Mouse (Mus musculus): ENCODE results near the gene Letmd1.
"Not testable (repeated sequence)": the region's sequence is repeated elsewhere in the genome, so short reads cannot be mapped to it uniquely, and the experiment has no call there.

Gene Letmd1

GRCm38 (mm10) chr15:100452486-100452885, 16.3 kb upstream of the Letmd1 start:
- no peak for DNase-seq

- no peak for DNase-seq
Measured at GRCm38 (mm10) chr15:100456356-100456991, 12.3 kb upstream of the Letmd1 start.

GRCm38 (mm10) chr15:100457340-100457739, 11.5 kb upstream of the Letmd1 start:
- DNase-seq, result peak; percentile 73 to 74

DNA sequence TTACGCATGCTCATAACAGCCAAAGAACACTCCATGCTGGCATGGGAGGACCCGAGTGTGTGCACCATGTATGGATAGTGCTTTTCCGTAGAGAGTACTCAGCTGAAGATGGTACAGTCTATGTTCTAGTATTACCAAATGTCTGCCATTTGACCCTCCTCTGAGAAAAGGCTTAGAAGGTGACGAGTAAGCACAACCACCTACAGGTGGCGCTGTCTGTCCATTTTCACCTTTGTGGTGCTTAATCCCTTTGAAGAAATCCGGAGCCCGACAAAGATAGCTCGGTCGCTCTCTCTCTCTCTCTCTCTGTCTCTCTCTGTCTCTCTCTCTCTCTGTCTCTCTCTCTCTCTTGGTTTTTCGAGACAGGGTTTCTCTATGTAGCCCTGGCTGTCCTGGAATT, 10.8 kb upstream of the Letmd1 start:
- peak; percentile 60 to 61 for DNase-seq

DNA sequence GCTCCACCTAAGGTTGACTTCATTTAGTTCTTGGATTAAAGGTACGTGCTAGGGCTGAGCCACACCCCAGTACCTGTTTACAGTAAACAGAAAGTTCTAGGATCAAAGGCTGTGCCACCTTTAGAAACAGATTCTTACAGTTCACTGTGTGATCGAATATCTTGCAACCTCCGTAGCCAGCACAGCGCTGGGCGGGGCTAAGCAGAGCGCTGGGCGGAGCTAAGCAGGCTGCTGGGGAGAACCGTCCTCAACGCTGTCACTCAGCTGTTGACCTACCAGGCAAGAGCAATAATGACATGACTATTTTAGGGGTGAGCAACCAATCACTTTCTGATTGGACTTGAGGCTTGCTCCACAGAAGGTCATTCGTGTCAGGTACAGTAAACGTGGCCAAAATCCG, 7.9 kb upstream of the Letmd1 start:
- DNase-seq, result peak; percentile 53 to 67

DNA sequence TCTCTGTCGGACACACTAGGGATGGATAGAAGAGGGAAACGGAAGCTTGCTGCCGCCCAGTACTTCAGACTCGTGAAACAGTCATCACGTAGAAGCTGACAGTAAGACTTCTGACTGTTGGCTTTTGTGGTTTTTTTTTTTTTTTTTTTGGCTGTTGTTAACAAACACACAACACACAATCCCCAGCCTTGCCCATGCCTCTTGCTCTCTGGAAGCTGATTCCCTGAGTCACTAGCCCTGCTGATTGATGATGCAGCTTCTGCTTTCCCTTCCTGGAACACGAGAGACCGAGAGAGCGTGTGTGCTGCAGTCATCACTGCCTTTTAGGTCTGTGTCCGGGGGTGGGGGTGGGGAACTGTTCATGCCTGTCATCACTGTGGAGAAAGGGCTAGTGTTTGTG, 7.2 kb upstream of the Letmd1 start:
- no peak for DNase-seq

DNA sequence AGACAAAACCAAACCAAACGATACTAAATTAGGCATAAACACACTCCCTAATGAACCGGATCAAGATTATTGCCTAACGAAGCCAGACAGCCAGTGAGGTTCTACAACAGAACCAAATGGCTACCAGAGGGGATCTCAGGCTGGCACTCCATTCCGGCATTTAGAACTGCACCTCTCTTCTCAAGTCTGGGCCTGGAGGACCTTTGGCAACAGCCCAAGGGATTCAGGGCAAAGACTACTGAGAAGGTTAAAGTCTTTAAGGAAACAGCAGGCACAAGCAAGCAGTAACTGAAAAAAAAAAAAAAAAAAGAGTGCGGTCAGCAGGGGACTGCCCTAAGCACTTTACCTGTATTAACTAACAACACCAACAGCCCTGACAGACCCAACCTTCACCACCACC, 6.7 kb upstream of the Letmd1 start:
- no peak for DNase-seq

DNA sequence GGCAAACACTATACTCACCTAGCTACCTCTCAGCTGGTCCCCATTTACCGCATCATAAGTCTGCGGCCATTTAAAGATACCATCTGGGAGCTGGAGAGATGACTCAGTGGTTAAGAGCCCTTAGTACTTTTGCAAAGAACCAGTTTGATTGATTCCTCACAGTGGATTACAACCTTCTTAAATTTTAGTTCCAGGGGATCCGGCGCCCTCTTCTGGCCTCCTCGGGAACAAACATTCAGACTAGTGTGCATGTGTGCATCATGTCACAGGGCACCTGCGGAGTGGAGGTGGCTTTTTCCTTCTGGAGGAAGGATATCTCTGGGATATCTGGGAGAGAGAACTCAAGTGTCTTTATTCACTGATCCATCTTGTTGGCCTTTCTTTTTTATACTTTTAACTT, 5.1 kb upstream of the Letmd1 start:
- DNase-seq, result peak; percentile 66 to 73

GRCm38 (mm10) chr15:100465432-100465831, 3.4 kb upstream of the Letmd1 start:
- no peak for DNase-seq

DNA sequence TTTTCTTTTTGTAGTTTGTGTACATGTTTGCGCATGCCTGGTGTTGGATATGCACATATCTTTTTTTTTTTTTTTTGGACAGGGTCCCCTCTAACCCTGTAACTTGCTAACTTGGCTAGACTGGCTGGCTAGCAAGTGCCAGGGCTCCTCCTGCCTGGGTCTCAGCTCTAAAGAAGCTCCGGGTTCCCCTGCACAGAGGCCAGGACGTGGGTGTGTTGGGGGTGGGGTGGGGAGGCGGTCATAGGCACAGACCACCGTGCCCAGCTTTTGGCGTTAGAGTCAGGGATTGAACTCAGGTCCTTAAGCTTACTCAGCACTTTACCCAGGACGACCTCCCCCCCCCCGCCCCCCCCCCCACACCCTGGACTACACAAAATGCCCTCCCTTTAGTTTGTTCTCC, 1.1 kb upstream of the Letmd1 start:
- DNase-seq, result no peak

- no peak for DNase-seq
Measured at GRCm38 (mm10) chr15:100469189-100469545, 344 bp downstream of the Letmd1 start.

DNA sequence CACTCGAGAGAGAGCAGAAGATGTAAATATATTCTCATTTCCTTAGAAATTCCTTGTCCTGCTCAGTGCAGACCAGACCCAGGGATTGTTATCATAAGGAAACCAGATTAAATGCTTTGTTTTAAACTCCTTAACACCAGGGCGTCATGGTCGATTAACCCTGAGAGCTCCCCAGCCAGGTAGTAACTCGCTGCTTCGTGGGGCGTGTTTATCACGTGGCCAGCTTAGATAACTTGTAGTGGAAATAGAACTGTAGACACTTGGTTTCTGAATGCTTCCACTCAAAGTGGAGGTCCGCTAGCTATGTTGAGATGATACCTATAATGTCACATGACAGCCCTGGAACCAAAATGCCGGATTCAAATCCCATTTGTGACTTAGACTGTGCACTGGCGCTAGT, 1.2 kb downstream of the Letmd1 start:
- no peak for DNase-seq

GRCm38 (mm10) chr15:100473926-100474503, 5.2 kb downstream of the Letmd1 start:
- no peak for DNase-seq

GRCm38 (mm10) chr15:100478351-100478750, 9.5 kb downstream of the Letmd1 start:
- DNase-seq, result no peak

GRCm38 (mm10) chr15:100478925-100479324, 10.1 kb downstream of the Letmd1 start:
- DNase-seq, result no peak

DNA sequence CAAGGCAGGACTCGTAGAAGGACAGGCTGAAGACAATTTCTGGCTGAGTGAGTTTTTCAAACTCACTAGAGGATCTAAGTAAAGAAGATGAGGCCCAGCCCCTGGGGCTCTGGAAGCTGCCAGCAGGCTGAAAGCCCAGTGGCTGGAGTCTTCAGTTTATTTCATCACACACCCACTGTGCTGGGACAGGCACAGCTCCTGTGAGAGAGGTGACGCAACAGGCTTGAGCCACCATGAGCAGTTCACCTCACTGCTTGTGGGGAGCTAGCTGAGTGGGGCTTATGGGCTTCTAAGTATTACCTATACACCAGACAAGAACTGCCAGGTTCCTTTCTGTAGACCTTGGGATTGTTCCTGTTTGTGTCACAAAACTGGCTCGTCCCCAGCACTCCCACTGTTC, 16.8 kb downstream of the Letmd1 start:
- DNase-seq, result no peak

DNA sequence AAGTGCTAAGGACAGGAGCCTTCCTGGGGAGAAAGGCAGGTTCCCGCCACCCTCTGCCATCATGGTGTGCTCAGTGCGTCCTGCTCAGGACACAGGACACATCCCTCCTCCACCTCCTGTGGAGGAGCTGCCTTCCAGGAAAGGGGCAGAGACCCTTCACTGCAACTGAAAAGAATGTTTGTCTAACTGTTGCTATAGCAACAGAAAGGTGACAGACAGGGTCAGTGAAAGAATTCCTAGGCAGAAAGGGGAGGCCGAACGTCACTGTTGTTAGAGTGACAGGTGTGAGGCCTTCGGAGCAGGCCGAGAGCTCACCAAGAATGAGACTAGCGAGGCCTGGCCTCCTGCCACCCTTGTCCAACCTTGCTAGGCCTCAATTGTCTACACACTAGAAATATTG, 17.6 kb downstream of the Letmd1 start:
- DNase-seq, result no peak

DNA sequence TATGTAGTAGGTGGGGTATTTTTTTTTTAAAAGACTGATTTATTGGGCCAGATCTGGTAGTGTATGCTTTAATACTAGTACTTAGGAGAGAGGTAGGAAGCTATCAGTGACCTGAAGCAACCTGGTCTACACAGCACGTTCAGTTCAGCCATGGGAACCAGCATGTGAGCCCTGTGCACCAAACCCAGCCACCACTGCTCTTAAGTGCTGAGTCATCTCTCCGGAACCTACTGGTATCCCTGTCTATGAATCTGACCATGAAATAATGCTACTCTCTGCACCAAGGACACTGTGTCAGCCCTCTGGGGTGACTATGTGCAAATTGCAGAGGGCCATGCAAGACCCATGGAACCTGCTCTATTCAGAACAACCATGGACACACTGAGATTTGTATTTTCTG, 18.2 kb downstream of the Letmd1 start:
- DNase-seq, result no peak

DNA sequence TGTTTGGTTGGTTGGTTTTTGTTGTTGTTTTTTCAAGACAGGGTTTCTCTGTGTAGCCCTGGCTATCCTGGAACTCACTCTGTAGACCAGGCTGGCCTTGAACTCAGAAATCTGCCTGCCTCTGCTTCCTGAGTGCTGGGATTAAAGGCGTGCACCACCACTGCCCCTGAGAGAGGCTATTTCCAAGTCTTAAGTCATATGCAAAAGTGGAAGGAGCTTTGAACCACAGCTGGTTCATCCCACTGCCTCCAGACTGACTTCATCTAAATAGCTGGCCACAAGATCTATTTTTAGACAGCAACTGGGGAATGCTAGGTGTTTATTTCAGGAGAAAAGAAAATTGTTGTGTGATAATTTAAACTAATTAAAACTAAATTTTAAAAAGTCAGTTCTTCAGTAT, 19.5 kb downstream of the Letmd1 start:
- not testable (repeated sequence) for DNase-seq

DNA sequence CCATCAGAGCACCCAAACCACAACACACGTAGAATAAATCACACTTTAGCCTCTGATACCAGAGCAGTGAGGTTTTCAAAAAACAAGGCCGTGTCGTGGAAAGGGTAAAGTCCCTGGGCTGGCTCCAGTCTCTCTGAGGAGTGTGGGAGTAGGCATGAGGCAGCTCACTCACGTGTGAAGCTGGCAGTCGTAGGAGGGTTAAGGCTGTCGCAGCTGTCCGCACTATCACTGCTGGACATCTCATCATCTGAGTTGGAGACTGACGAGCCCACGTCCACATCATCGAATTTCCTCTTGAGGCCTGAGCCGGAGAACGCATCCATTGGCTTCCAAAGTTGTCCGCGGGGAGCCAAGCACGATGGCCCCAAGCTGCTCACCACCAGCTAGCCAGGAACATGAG, 20.4 kb downstream of the Letmd1 start:
- DNase-seq, result no peak

- DNase-seq, result no peak
Measured at GRCm38 (mm10) chr15:100491966-100492365, 23.1 kb downstream of the Letmd1 start.

GRCm38 (mm10) chr15:100494647-100495046, 25.8 kb downstream of the Letmd1 start:
- DNase-seq, result no peak

DNA sequence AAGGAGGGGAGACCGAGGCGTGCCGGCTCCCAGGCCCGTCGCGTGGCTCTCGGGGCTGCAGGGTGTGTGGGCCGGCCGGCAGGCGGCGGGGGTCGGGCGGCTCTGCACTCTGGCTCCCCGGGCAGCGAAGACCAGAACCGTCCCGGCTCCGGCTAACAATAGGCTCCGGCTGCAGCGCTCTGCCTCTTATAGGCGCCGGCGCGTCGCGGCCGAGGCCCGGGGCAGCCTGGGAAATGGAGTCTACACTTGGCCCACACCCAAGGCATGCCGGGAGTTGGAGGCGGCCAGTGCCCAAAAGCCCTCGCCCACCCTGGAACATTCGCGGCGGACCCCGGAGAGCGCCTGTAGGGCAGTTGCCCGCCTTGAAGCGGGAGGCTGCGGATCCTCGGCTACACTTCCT, 26.3 kb downstream of the Letmd1 start, which contains the start of gene Csrnp2:
Gene Csrnp2 (minus strand): TSS at position 387 of the 400 bp plus-strand sequence.
- peak; percentile 89 to 92 for DNase-seq

DNA sequence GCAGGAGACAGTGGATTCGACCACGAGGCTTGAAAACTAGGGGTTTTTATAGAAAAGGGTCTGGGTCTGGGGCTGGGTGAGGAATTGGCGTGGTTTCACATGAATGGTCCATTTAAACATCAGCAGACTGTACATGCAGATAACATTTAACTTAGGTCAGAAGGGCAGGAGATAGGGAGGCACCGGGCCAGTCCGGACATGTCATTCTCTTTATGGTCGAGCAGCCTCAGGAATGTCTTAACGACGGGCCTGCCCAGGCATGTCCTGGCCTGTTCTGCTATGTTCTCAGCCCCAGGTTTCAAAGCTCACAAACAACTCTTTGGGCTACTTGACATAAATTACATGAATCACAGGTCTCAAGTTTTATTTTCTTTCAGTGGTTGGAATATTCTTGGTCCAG, 30.7 kb downstream of the Letmd1 start:
- DNase-seq, result not testable (repeated sequence)
